Mouse (Mus musculus) ES-E14 (cell line): ENCODE results near the gene Cdc25a.

ENCODE experiments used
- MAFK ChIP-seq: IDR thresholded peaks from 2 replicates; pipeline ENCODE4 v1.6.1; 2014; ENCODE audit warnings: mild to moderate bottlenecking, low read depth, low read length, inconsistent platforms; ENCODE audit not compliant: insufficient read depth
- ZC3H11A ChIP-seq: IDR thresholded peaks from 2 replicates; pipeline ENCODE4 v1.6.1; 2012; ENCODE audit warnings: low read depth, mild to moderate bottlenecking, inconsistent platforms, low read length, borderline replicate concordance

DNA sequence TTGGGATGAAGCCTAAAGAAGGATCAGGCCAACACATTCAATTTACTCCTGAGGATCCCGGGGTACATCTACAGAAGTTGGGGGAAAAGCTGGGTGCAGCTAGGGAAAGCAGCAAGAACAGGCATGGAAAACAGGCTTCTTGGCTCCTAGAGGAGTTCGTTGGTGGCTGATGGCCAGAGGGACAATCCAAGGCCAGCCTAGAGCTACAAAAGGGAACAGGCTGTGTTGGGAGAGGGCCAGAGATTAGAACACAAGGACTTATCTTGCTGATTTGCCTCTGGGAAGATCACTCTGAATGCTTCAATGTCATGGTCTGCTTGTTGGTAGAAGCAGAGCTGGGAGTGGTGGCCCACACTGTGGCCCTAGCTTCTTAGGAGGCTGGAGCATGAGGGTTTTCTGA lies 42.6 kb downstream of the Cdc25a start:
- no peak for TF ChIP-seq ZC3H11A
- TF ChIP-seq MAFK: no peak
